Mouse (Mus musculus): ENCODE results near the gene Gm42420.

DNA sequence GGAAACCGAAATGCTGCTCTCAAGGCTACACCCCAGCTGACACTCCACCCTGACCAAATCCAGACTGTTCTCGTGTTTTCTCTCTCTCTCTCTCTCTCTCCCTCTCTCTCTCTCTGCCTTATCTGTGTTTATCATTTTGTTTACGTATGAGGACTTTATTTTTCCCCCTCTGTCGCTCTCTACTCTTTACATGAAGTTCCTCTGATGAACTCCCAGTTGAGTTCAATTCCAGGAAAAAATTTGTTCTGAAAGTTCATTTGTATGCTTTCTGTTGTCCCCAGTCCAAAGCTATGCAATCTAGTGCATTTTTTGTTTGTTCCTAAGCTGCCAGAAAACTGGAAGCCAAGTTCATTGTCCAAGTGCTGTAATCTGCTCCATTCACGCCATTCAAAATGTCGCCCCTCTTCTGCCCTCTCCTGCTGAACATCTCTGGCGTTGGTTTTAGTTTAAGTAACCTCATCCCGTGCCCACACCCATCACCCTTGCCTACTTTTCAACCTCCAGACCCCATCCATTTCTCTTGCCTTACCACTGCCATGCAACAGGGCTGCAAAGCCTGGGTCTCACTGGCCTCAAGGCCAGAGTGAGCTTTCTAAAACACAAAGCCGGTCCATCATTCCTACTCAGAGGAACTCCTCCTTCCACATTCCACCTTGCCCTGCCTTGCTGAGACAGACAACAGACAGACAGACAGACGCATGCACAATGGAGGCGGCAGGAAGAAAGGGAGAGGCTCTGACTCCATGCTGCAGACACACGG, 30.5 kb upstream of the Gm42420 start:
- TF ChIP-seq POLR2A (IDR thresholded peaks at IDR 0.05; ENCODE audit: borderline replicate concordance, control insufficient read depth, low read depth, low read length) (no peak), CTCF (IDR thresholded peaks at IDR 0.05; ENCODE audit: control insufficient read depth, insufficient read depth, low read length) (no peak)

All from bone marrow, adult 2 months (tissue).